Mouse (Mus musculus) frontal cortex, adult (tissue): ENCODE results near the gene S100a3.

Source experiments
- ATAC-seq: cut with Nextera tagmentation; 2 replicates; pipeline ENCODE4 v1.9.2; 2017; ENCODE audit warnings: mild to moderate bottlenecking, moderate library complexity, mixed read lengths; ENCODE audit not compliant: low TSS enrichment

Gene S100a3

GRCm38 (mm10) chr3:90626266-90627021 is 66.1 kb downstream of the S100a3 start:
- no peak for ATAC-seq

GRCm38 (mm10) chr3:90627366-90627765 is 67.0 kb downstream of the S100a3 start:
- no peak for ATAC-seq

- peak; percentile 90 for ATAC-seq
Observed at GRCm38 (mm10) chr3:90627807-90628206, 67.4 kb downstream of the S100a3 start.

- peak; percentile 64; the same call in 1 of the 2 replicates for ATAC-seq
Observed at GRCm38 (mm10) chr3:90629298-90629697, 68.9 kb downstream of the S100a3 start.

- no peak for ATAC-seq
Observed at GRCm38 (mm10) chr3:90631984-90632383, 71.6 kb downstream of the S100a3 start.

- no peak for ATAC-seq
Observed at GRCm38 (mm10) chr3:90638511-90639275, 78.3 kb downstream of the S100a3 start.

- ATAC-seq, result no peak; the same call in 1 of the 2 replicates
Observed at GRCm38 (mm10) chr3:90639511-90640154, 79.3 kb downstream of the S100a3 start.

GRCm38 (mm10) chr3:90640981-90641380 is 80.6 kb downstream of the S100a3 start:
- ATAC-seq, result no peak

GRCm38 (mm10) chr3:90644220-90644619 is 83.8 kb downstream of the S100a3 start:
- ATAC-seq, result no peak

- ATAC-seq, result no peak
Observed at GRCm38 (mm10) chr3:90647291-90647690, 86.9 kb downstream of the S100a3 start.

- peak; percentile 64 for ATAC-seq
Observed at GRCm38 (mm10) chr3:90648981-90649380, 88.6 kb downstream of the S100a3 start.

- peak; percentile 83 for ATAC-seq
Observed at GRCm38 (mm10) chr3:90649832-90650231, 89.5 kb downstream of the S100a3 start.
